Mouse (Mus musculus) retina, embryonic 14.5 days (tissue): ENCODE measurements around the gene Lrrc75a.
A peak's percentile ranks its signal among the peaks of the same experiment; 100 is the strongest.

Source experiments
- DNase-seq: peaks from one replicate; pipeline ENCODE4 v3.0.0-alpha.2; 2015; ENCODE audit warnings: low spot score

Lrrc75a gene

DNA sequence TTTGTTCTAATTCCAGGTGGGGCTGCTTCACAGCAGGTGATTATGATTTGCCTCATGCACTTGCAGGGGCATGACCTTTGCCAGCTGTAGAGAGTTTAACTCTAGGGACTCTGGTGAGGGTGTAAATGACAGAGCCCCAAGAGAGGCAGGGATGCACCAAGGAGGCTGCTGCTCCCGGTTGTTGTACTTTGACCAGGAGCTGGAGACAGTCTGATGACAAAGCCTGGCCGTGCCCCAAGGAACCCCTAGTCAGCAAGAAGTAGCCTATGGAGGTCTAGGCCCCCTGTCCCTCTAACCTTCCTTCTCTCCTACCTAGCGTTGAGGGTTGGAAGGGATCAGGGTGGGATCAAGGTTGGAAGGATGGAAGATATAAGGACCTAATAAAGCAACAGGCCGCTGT is 32.9 kb downstream of the Lrrc75a start:
- DNase-seq, result no peak

DNA sequence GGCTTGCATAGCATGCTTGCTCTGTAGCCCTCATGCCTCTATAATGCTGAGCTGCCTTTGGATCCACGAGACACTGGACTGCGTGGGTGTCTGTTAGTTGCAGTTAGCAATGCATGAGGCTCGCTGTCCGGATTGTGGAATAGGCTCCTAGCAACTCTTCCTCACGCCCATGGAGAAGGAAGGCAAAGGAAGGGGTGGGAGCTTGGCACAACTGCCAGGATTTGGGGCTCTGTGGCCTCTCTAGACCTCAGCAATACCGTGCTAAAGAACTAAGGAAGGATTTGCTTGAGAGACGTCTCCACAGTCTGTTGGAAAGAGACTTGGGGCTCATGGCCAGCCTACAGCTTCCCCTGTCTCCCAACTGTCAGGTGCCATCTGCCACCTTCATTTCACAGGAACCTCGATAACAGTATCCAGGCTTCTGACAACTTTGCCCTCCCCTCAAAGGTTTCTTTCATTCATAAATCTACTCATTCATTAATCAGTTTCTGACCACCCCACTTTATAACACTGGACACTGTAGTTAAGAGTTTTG is 33.4 kb downstream of the Lrrc75a start:
- DNase-seq, result no peak

DNA sequence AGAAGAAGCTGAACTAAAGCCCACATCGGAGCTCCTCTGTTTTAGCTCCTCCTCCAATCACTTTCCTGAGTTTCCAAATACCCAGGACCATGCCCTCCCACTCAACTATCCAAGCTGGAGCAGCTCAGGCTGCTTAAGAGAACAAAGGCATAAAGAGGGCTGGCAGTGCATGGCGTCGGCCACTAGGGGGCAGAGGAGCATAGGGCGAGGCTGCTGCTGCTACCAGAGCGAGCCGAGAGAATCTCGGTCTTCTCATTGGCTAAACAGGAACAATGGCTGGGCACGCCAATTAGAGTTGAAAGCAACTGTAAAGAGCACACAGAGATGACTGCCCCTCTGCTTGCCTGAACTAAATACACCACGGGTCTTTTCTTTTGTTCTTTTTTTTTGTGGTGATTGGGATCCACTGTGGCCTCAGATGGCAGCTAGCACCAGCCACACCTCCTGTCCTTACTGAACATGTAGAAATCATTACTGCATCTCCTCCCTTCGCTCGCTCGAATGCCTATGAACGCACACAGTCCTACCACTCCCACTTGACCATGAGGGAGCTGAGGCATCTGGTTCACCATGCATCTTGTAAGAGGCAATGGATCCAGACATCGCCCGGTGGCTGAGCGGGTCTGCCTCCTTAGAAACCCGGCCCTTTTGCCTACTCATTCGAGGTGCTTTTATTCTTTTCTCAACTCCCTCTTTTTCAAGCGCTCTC is 34.5 kb downstream of the Lrrc75a start:
- peak; percentile 100 for DNase-seq

DNA sequence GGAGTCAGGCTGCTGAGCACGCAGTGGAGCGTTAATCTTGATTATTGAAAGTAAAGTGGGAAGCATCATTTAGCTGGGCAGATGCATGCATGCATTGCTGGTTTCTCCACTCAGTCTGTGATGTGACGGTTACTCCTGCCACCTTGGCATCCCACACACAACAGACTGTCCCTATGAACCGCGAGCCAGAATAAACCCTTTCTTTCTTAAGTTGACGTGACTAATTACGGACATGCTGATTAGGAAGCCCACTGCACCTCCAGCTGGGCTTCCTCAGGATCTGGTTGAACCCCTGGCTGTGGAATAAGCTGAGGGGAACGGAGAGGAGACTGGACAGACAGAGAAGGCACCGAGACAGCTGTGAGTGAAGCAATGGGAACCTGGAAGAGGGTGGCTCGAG is 35.7 kb downstream of the Lrrc75a start:
- DNase-seq, result no peak

DNA sequence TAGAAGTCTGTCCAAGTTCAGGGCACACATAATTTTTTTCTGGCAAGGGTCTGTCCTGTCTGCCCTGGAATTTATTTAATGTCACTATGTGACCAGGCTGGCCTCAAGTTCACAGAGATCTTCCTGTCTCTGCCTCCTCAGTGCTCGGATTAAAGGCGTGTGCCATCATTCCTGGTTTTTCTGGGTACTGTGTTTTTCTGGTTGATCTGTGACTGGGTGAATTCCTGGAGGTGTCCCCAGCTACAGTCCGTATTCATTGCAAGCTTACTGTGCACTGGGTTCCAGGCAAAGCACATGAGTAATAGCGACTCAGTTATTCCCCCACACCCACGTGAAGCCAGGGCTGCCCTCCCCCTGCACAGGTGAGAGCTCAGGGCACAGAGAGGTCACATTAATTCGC is 38.0 kb downstream of the Lrrc75a start:
- DNase-seq, result no peak

DNA sequence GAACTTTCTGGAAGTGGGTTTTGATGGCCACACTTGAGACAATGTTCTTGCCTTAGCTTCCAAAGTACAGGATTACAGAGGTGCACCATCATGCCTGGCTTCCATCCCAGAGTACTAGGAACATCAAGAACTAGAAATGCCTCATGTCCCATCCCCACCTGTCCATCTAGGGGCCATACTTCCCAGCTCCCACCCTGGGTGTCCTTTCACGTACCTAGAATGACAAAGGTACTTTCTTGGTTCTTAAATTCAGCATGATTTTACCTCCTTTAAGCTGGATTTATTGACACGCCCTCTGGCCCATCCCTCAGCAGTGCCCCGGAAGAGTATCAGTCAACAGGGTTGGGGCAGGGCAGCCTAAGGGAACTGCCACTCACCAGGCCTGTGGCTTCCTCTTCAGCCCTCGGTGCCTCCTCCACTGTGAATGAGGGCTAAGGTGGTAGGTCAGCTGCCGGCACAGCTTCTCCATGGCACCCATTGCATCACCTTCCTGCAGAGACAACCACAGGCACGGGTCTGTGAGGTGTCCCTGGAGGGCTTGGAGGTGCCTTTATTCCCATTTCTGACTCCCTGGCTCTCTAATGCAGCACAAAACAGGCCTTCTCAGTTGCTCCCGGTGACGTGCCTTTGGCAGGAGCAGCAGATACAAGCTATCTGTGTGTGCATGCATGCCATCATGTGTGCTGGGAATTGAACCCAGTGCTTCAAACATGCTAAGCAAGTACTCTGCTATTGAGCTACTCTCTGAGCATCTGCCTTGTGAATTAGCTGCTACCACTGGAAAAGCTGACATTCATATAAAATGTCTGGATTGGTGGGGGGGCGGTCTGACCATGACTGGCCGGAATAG is 39.3 kb downstream of the Lrrc75a start:
- no peak for DNase-seq

DNA sequence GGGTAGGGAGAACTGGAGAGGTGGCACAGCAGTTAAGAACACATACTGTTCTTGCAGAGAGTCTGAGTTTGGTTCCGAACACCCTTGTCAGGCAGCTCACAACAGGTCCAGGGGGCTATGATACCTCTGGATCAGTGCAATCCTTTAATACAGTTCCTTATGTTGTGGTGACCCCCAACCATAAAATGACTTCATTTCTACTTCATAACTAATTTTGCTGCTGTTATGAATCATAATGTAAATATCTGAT is 40.4 kb downstream of the Lrrc75a start:
- no peak for DNase-seq

DNA sequence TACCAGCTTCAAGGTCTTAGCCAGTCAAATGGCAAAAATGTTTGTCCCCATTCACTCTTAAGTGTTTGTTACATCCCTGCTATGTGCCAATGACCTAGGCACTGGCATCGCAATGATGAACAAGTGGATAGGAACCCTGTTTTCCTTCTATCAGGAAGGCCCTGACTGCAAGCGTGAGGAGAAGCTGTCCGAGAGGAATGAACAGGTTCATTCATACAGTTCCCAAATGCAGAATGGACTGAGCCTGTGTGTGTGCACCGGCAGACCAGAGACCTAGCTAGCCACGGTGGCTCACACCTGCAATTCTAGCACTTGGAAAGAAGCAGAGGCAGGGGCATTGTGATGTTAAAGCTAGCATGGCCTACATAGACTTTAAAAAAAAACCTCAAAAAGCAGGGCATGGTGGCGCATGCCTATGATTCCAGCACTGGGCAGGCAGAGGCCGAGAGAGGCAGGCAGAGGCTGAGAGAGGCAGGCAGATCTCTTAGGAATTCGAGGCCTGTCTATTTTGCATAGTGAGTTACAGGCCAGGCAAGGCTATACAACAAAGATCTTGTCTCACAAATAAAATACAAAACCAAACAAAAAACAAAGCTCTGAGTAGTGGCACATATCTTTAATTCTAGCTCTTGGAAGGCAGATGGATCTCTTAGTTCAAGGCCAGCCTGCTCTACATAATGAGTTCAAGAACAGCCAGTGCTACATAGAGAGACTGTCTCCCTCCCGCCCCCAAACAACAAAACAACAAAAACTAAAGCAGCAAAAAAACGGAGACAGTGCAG is 41.0 kb downstream of the Lrrc75a start:
- DNase-seq, result no peak

DNA sequence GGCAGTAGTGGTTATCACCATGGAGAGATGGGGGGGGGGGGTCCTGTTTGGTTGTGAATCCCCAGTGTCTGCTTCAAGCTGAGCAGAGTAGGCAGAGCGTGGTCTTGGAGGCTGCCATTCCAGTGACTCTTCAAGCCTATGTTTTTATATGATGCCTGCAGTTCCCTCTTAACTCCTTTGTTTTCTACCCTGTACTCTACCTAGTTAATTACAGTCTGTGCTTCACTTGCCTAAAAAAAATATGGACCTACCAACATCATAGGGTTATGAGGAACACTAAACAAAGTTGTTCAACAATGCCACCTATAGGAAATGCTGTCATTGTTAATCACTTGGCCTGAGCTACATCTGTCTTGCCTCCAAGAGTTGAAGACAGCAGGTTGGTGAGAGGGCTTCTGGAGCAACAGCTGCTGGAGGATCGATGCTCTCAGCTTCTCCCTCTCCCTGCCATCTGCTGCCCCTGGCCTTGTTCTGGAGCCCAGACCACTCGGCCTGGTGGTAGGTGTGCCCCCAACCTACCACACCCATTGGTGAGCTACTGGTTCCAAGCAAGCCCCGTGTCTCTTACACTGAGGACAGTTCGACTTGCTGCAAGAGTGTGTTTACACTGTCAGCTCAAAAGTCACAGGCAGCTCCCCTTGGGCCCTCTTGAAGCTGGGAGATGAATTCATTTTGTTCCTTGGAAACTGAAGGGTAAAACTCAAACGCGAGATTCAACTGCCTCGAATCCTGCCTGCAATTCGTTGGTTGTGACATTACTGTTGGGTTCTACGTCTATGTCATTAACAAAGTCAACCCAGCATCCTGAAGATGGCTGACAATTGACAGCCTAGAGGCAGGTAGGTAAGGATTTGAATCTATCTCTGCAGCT is 41.8 kb downstream of the Lrrc75a start:
- peak; percentile 60 for DNase-seq

DNA sequence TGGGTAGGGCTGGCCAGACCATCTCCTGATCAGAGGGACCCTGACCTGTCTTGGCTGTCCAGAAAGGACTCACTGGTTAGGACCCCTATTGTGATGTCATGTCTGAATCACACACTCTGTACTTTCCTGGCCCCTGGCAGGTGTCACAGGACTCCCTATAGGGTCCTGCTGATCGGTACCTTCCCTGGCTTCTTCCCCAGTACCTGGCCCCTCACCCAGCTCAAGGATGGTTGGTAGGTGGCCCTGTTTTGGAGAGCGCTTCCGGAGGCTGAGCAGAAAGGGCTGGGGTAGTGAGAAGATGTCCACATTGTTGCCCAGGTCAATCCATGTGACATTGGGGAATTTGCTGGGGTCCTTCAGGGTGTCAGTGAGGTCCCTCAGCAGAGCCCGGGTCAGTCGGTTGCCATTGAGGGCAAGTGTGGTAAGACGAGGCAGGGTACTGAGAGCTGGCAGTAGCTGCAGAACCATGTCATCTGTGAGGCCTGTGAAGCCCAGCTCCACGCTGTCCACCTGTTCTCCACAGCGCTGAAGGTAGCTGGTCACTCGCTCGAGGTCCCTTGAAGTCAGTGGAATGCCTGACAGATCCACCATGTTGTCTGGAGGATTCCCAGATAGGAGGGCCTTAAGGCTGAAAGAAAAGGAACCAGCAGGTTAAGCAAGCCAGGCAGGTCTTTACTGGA is 42.6 kb downstream of the Lrrc75a start:
- no peak for DNase-seq

DNA sequence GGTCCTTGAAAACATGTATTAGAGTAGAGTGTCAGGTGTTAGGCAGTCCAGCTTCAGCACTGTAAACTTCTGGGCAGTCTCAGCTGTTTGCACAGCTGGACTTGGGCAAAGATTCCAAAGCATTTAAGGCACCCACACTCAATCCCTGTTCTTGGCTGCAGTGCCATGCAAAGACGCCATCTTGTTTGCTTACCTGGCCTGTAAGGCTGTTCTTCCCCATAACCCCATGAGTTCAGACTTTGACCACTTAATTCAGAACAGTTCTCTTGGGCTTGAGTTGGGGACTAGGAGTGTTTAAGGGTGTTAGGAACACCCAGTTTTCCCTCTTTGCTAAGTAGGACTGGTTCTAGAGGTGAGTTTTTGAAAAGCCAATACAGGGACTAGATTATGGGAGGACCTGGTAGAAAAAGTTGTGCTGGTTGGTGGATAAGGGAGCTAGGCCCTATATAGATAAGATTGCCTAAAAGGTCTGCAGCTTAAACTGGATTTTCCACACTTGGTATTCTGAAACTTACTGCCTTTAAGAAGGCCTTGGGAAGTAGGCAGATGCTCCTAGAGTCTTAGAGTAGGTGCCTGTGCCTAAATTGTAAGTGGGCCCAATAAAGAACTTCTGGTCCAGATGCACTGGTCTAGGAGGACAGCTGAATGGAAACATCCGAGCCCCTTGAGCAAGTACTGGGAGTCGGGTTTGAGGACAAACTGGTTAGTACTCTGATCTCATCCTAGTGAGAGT is 43.3 kb downstream of the Lrrc75a start:
- DNase-seq, result no peak

DNA sequence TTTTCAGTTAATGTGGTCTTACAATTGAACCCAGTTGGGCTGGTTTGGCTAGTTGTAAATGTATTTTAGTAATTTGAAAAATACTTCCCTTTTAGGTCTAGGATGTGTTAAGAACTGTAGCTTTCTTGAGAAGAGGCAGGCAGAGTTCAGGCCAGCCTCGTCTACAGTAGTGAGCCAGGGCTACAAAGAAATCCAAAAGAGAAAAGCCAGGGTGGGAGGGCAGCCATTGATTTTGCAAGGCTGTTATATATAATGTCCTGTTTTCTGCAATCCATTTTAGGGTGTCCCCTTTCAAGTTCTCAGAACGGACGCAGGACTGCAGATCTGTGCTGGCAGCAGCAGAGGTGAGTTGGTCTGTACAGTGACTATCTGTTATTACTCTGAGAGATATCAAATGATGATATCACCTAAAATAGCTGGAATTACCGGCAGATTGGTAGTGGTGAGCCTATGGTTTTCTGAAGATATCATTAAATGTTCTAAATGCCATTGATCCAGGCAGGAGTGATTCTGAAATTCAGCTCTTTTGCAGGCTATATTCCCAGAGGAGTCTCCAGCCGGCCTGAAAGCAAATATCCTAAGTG is 44.1 kb downstream of the Lrrc75a start:
- DNase-seq, result no peak

DNA sequence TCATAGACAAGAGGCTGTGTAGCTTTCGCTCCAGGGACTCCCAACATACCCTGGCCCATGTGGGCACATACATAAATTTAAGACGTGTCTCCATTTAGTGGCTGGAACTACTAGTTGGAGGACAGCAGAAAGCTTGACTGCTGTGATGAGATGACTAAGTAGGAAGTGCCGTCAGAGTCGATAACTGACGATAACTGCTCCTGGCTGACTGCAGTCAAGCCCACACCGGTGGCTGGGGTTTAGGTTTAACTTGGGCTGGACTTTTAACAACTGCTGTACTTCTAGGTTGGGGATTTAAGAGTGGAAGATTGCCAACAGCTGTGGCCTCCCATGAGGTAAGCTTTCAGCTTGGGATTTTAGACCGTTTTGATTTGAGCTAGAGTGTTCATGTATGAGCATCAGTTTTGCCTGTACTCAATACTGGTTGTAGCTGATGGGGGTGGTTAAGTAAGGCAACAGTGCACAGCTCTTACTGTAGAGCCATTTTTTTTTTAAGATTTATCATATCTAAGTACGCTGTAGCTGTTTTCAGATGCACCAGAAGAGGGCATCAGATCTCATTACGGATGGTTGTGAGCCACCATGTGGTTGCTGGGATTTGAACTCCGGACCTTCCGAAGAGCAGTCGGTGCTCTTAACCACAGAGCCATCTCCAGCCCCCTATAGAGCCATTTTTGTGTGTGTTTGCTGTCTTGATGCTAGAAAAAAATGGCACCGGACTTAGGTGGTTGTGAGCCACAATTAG is 44.8 kb downstream of the Lrrc75a start:
- no peak for DNase-seq

DNA sequence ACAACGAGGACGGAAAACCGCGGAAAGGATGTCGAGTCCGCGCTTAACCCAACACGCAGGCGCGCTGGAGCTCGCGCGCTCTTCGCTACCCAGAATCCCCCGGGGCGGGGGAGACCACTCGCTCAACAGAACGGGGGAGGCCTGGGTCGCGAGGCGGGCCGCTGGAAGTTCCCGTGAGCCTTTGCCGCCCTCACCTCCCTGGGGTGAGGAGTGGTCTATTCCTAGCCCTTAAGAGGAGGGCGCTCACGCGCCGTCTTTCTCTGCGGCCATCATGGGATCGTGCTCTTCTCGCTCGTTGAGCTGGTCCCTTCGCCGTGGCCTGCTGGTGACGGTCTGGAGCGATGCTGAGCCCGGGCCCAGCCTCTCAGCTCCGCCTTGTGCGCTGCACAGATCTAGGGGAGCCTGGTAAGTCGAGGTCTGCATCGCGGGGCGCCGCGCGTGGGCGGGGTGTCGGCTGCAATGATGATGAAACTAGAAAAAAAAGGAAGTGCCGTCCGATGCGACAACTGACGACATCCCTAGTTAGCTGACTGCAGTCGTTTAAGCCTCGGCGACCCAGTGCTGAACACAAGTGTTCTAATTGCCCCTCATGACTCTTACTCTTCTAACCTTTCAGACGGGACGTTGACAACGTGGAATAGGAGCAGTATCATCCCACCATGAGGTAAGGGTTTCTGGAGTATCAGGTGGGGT is 45.6 kb downstream of the Lrrc75a start:
- DNase-seq, result peak; percentile 98

DNA sequence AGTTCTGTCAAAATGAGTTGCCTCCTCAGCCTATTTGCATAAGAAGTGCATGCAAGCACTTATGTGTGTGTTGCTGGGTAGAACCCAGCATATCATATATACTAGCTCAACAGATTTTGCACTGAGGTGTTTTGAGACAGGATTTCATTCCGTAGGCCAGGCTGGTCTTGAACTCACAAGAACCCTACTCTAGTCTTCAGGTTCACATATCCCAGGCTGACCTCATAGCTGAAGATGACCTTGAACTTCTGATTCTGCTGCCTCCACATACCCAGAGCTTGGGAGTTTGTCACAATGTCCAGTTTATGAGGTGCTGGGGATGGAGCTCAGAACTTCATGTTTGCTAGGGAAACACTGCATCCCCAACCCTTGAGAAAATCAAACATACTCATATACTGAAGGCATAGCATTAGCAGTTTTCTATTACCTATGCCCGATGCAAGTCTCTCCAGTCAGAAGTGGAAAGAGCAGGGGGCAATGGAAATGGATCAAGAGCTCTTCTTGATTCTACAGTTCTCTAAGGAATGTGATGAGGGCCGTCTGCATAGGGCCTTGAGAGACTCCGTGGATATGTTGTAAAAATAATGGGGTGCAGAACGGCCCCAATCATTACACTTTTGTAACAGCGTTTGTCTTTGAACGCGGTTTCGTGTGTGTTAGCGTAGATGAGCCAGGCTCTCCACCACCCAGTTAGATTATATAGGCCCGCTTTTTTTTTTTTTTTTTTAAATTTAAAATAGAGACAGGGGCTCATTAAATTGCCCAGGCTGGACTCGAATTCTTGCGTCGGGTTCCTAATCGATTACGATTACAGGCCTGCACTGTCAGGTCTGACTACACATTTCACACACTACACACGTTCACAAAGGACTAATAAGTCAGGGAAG is 46.3 kb downstream of the Lrrc75a start:
- DNase-seq, result no peak

DNA sequence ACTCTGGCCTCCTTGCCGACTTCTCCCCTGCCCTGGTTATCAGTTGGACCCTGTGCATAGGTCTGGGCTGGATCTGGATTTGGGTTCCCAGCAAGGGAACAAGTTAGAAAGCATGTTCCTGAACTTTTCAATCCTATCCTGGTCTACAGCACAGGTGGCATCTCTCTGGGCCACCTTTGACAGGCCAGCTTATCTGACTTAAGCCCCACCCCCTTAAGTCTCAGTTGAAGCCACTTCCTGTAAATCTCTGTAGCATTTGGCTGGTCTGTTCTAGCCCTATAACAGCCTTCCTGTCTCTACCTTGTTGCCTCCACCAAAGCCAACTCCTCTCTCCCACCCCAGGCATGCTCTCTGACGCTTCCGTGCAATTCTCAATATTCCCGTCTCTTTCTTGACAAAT is 49.8 kb downstream of the Lrrc75a start:
- DNase-seq, result no peak

DNA sequence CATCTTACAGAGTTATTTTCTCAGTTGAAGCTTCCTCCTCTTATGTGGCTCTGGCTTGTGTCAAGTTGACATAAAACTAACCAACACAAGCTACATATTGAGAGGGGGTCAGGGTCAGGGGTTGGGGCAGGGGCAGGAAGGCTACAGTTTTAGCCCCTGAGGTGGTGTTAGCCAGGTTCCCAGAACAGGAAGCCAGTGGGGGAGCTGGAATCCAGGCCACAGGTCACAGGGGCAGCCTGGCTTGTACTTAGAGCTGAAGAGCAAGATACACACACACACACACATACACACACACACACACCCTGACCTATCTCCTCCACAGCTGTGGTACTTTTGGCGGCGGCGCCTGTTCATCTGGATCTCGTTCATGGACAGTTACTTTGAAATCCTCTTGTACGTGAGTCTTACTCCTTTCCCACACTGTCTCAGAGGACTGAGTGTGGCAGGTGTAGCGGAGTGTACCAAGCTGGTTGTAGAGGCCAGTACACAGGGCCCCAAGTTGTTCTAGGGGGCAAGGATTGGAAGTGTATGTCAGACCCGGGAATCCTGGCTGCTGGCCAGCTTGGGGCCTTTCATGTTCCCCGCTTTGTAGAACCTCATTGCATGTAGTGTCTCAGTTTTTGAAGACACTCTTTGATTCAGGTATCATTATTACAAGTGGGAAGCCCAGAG is 56.3 kb downstream of the Lrrc75a start:
- DNase-seq, result no peak
